In the genomic region with DNA sequence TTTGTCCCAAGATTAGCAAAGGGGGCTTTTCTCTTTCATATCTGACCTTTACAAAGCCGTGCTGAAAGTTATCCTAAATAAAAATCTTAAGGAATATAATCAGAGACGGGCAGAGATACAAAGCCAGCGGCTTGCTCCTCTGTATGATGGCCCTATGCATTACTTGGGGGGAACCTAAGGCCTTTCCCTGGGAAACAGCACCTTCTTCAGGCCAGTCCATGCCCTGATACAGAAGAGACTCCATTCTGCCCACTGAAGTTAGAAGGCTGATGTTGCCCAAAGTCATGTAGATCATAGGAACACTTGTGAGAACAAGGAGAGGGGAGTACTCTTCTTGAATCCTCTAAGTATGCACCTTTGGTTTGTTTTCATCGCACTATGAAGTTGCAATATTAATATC, we compare ENCODE assay signal across 21 mouse cellular contexts. TPM values are rescaled to one million over a fixed set of nuclear protein-coding genes. Genes with fewer than 3 reads are reported as not detected.
A peak's percentile ranks its signal among the peaks of the same experiment; 100 is the strongest.
DNase-seq lines count a peak whose midpoint lies in the region; ATAC-seq and TF ChIP-seq lines count a peak whose summit lies in the region.
"Had no signal": no experiment of that assay in that cellular context is flagged by ENCODE, and none has a peak within 500 bp of the region (broad histone marks: within the 10 kb centered on the region; RNA-seq: fewer than 3 reads in every experiment).

No protein-coding gene starts in this region.

- no peak overlapping the region for H3K9ac ChIP-seq in hindbrain, postnatal 0 days (replicated peaks; ENCODE audit: low read length)
- no peak overlapping the region for H3K9ac ChIP-seq in hindbrain, embryonic 11.5 days (ENCODE audit: low read depth, low read length)
- no peak overlapping the region for H3K9ac ChIP-seq in liver, adult 2 months (ENCODE audit: low read depth, low read length)
- H3K9ac ChIP-seq in liver, embryonic 11.5 days (ENCODE audit: low read depth, low read length), result no peak overlapping the region
- H3K9ac ChIP-seq: forebrain, postnatal 0 days; midbrain, embryonic 15.5 days; stomach, embryonic 15.5 days had no signal

- H3K4me3 ChIP-seq in hindbrain, postnatal 0 days (ENCODE audit: low read length), result no peak overlapping the region
- no peak overlapping the region for H3K4me3 ChIP-seq in hindbrain, embryonic 11.5 days (ENCODE audit: low read depth, low read length)
- no peak overlapping the region for H3K4me3 ChIP-seq in liver, adult 2 months (ENCODE audit: insufficient read depth, low read depth, low read length)
- H3K4me3 ChIP-seq in liver, embryonic 11.5 days (ENCODE audit: low read depth, low read length), result no peak overlapping the region
- H3K4me3 ChIP-seq: forebrain, embryonic 10.5 days; megakaryocyte, embryonic 14.5 days; midbrain, embryonic 15.5 days; stomach, embryonic 15.5 days had no signal

- no peak for DNase-seq in hindbrain, postnatal 0 days (ENCODE audit: low spot score)
- DNase-seq in hindbrain, embryonic 11.5 days (ENCODE audit: low spot score), result no peak
- DNase-seq in liver, adult 2 months (ENCODE audit: extremely low read depth, low read depth, low spot score), result no peak
- no peak for DNase-seq in liver, embryonic 11.5 days (ENCODE audit: low spot score)
- peak; percentile 22 for DNase-seq in NIH3T3 (ENCODE audit: low read depth)
- DNase-seq in retina, embryonic 14.5 days (ENCODE audit: low spot score), result peak; percentile 45
- DNase-seq in adrenal gland, postnatal 4 days (ENCODE audit: low spot score in 2 of 2), result no peak
- DNase-seq: adrenal gland, postnatal 10 days; cerebellum, adult 11 months; cerebellum, postnatal 36 days; forebrain, postnatal 0 days; heart, postnatal 4 days; liver; lung, postnatal 10 days; thymus, adult 2 months had no signal

- TF ChIP-seq CTCF in hindbrain, postnatal 0 days (IDR thresholded peaks at IDR 0.05; ENCODE audit: low read depth), result peak; percentile 54
- TF ChIP-seq CTCF in liver, adult 2 months (IDR thresholded peaks at IDR 0.05; ENCODE audit: low read depth, low read length), result peak; percentile 27; the same call in 1 of the 2 replicates

- H3K4me1 ChIP-seq in hindbrain, postnatal 0 days (ENCODE audit: insufficient read depth, low read length), result no peaks in the 10 kb centered on the region
- H3K4me1 ChIP-seq in hindbrain, embryonic 11.5 days (replicated peaks; ENCODE audit: control insufficient read depth, insufficient read depth, low read length), result no peaks in the 10 kb centered on the region
- H3K4me1 ChIP-seq in liver, adult 2 months (ENCODE audit: control insufficient read depth, insufficient read depth, low read length), result no peaks in the 10 kb centered on the region
- H3K4me1 ChIP-seq in liver, embryonic 11.5 days (replicated peaks; ENCODE audit: control insufficient read depth, insufficient read depth, low read length), result no peaks in the 10 kb centered on the region
- H3K4me1 ChIP-seq: forebrain, embryonic 10.5 days; megakaryocyte, embryonic 14.5 days; midbrain, embryonic 15.5 days had no signal

- no peak overlapping the region for H3K4me2 ChIP-seq in hindbrain, postnatal 0 days (ENCODE audit: low read depth, low read length)
- no peak overlapping the region for H3K4me2 ChIP-seq in hindbrain, embryonic 11.5 days (replicated peaks; ENCODE audit: low read depth, low read length)
- H3K4me2 ChIP-seq in liver, embryonic 11.5 days, result no peak overlapping the region
- H3K4me2 ChIP-seq: midbrain, embryonic 15.5 days; stomach, embryonic 15.5 days had no signal

- ATAC-seq in hindbrain, postnatal 0 days, result no peak
- ATAC-seq in hindbrain, embryonic 11.5 days (ENCODE audit: low FRiP score), result no peak
- no peak for ATAC-seq in liver, embryonic 11.5 days (replicated peaks; ENCODE audit: low FRiP score)
- ATAC-seq: forebrain, postnatal 0 days; midbrain, embryonic 15.5 days had no signal

- no peak for TF ChIP-seq POLR2A in liver, adult 2 months (IDR thresholded peaks at IDR 0.05; ENCODE audit: extremely low read depth, insufficient read depth, low read length)

- H3K27me3 ChIP-seq in hindbrain, postnatal 0 days (ENCODE audit: insufficient read depth, low read length), result no peaks in the 10 kb centered on the region
- H3K27me3 ChIP-seq in hindbrain, embryonic 11.5 days (ENCODE audit: control insufficient read depth, insufficient read depth, low read length), result no peaks in the 10 kb centered on the region
- no peaks in the 10 kb centered on the region for H3K27me3 ChIP-seq in liver, adult 2 months (ENCODE audit: control insufficient read depth, insufficient read depth, low read length)
- H3K27me3 ChIP-seq in liver, embryonic 11.5 days (replicated peaks; ENCODE audit: control insufficient read depth, insufficient read depth, low read length), result no peaks in the 10 kb centered on the region
- H3K27me3 ChIP-seq: midbrain, embryonic 15.5 days; stomach, embryonic 15.5 days had no signal

- no peaks in the 10 kb centered on the region for H3K36me3 ChIP-seq in hindbrain, postnatal 0 days (ENCODE audit: insufficient read depth, low read length)
- H3K36me3 ChIP-seq in hindbrain, embryonic 11.5 days (ENCODE audit: control insufficient read depth, insufficient read depth, low read length), result no peaks in the 10 kb centered on the region
- H3K36me3 ChIP-seq in liver, adult 2 months (ENCODE audit: control insufficient read depth, insufficient read depth, low read length), result no peaks in the 10 kb centered on the region
- H3K36me3 ChIP-seq in liver, embryonic 11.5 days (ENCODE audit: control insufficient read depth, insufficient read depth, low read length), result no peaks in the 10 kb centered on the region
- H3K36me3 ChIP-seq: forebrain, embryonic 10.5 days; midbrain, embryonic 15.5 days; stomach, embryonic 15.5 days had no signal

- H3K79me2 ChIP-seq in liver, adult 2 months (ENCODE audit: control insufficient read depth, insufficient read depth, low read length), result no peaks in the 10 kb centered on the region

- 88% methylated on average over 4 of the region's 4 CpGs for WGBS in hindbrain, postnatal 0 days
- WGBS in hindbrain, embryonic 11.5 days, result 88% methylated on average over 4 of the region's 4 CpGs
- WGBS in liver, adult 2 months, result 91% methylated on average over 4 of the region's 4 CpGs
- WGBS in liver, embryonic 11.5 days, result 79% methylated on average over 4 of the region's 4 CpGs

- no peaks in the 10 kb centered on the region for H3K9me3 ChIP-seq in hindbrain, postnatal 0 days (ENCODE audit: low read length)
- no peaks in the 10 kb centered on the region for H3K9me3 ChIP-seq in hindbrain, embryonic 11.5 days (ENCODE audit: control insufficient read depth, low read length)
- H3K9me3 ChIP-seq in liver, embryonic 11.5 days (ENCODE audit: control insufficient read depth, low read length), result no peaks in the 10 kb centered on the region
- H3K9me3 ChIP-seq: forebrain, embryonic 10.5 days; midbrain, embryonic 15.5 days; stomach, embryonic 15.5 days had no signal

- no peak overlapping the region for H3K27ac ChIP-seq in hindbrain, postnatal 0 days
- H3K27ac ChIP-seq in hindbrain, embryonic 11.5 days (ENCODE audit: low read depth, low read length), result no peak overlapping the region
- no peak overlapping the region for H3K27ac ChIP-seq in liver, adult 2 months (replicated peaks; ENCODE audit: insufficient read depth, low read depth, low read length)
- no peak overlapping the region for H3K27ac ChIP-seq in liver, embryonic 11.5 days (ENCODE audit: low read depth, low read length)
- H3K27ac ChIP-seq: forebrain, embryonic 10.5 days; midbrain, embryonic 15.5 days; stomach, embryonic 15.5 days had no signal

RNA-seq across cellular contexts. Expression of a gene that starts 13.4 kb away (rescaled TPM):
- total RNA-seq in hindbrain, postnatal 0 days (2014; rRNA removed), result 12.2 and 13.1 TPM in 2 replicates
- 30.6 TPM in 2 replicates for polyA plus RNA-seq in hindbrain, postnatal 0 days (2015; fragmentation: Nextera tagmentation; extraction: Ambion mirVana)
- polyA plus RNA-seq in hindbrain, embryonic 11.5 days (2014; fragmentation: Nextera tagmentation; extraction: Ambion mirVana), result 23.9 and 24.7 TPM in 2 replicates
- 0.27 and 0.28 TPM in 2 replicates for total RNA-seq in liver, adult 2 months (2014; rRNA removed)
- polyA plus RNA-seq in liver, adult 2 months (2012; rRNA removed), result 0.11 and 0.12 TPM in 2 replicates
- 18.9 and 19.6 TPM in 2 replicates for polyA plus RNA-seq in liver, embryonic 11.5 days (2014; fragmentation: Nextera tagmentation; extraction: Ambion mirVana)
- total RNA-seq in adrenal gland, postnatal 4 days (2021), result 1 to 10 TPM; 7.3 to 7.9 TPM
- total RNA-seq: granulocyte monocyte progenitor cell, adult 5-6 weeks; neutrophil, adult 5-6 weeks had no signal

RNA-seq across cellular contexts. Expression of a gene that starts 56.8 kb away (rescaled TPM):
- 5.4 and 10.4 TPM in 2 replicates for total RNA-seq in hindbrain, postnatal 0 days (2014; rRNA removed)
- polyA plus RNA-seq in hindbrain, postnatal 0 days (2015; fragmentation: Nextera tagmentation; extraction: Ambion mirVana), result 22.8 and 27.4 TPM in 2 replicates
- polyA plus RNA-seq in hindbrain, embryonic 11.5 days (2014; fragmentation: Nextera tagmentation; extraction: Ambion mirVana), result 63.1 and 70.8 TPM in 2 replicates
- 7.1 and 10.6 TPM in 2 replicates for total RNA-seq in liver, adult 2 months (2014; rRNA removed)
- polyA plus RNA-seq in liver, adult 2 months (2012; rRNA removed), result 2.3 and 2.6 TPM in 2 replicates
- polyA plus RNA-seq in liver, embryonic 11.5 days (2014; fragmentation: Nextera tagmentation; extraction: Ambion mirVana), result 100 and 110 TPM in 2 replicates
- 10 to 100 TPM; 33.0 to 34.6 TPM for total RNA-seq in adrenal gland, postnatal 4 days (2021)

Comparison
In these comparisons a context has a peak if more than half of its experiments do, and no peak if none do; other contexts are left out.
1. RNA of a gene that starts 13.4 kb away (polyA plus RNA-seq): 30.6 TPM in hindbrain, postnatal 0 days, 23.9 to 24.7 TPM in hindbrain, embryonic 11.5 days and 18.9 to 19.6 TPM in liver, embryonic 11.5 days; 0.11 to 0.12 TPM in liver, adult 2 months; every median in the first group is over 10 times any median in the second.
2. DNase-seq: peak in NIH3T3 (single experiment) and retina, embryonic 14.5 days (single experiment); none in hindbrain, postnatal 0 days (single experiment), hindbrain, embryonic 11.5 days (single experiment), liver, adult 2 months (single experiment), liver, embryonic 11.5 days (single experiment) and adrenal gland, postnatal 4 days (0 of 2).